Mouse (Mus musculus) G1E-ER4 (cell line): ENCODE results near the gene Gm32742. TPM values are rescaled to one million over a fixed set of nuclear protein-coding genes. Genes with fewer than 3 reads are reported as not detected.

Experiments
- GATA1 ChIP-seq: IDR thresholded peaks from one replicate; pipeline ENCODE4 v1.8.0; 2012; ENCODE audit warnings: low read length, inconsistent platforms
- polyA plus RNA-seq: library from polyadenylated mRNA; stranded (reverse); fragments of >175 nt; gene quantifications from 2 replicates; pipeline ENCODE4 v1.2.3, GENCODE M21; 2012

The Gm32742 gene
- polyA plus RNA-seq, 1 experiment: 0.01 TPM

GRCm38 (mm10) chr9:51103808-51104514, 61.4 kb downstream of the Gm32742 start:
- no peak for TF ChIP-seq GATA1

- TF ChIP-seq GATA1: no peak
Measured at GRCm38 (mm10) chr9:51102963-51103807, 62.1 kb downstream of the Gm32742 start.

- no peak for TF ChIP-seq GATA1
Measured at GRCm38 (mm10) chr9:51101756-51102425, 63.4 kb downstream of the Gm32742 start, which contains the start of gene 4833427G06Rik. Gene 4833427G06Rik (minus strand): TSS chr9:51102078.

GRCm38 (mm10) chr9:51096306-51096705, 69.0 kb downstream of the Gm32742 start:
- TF ChIP-seq GATA1: no peak

GRCm38 (mm10) chr9:51093697-51094096, 71.6 kb downstream of the Gm32742 start:
- TF ChIP-seq GATA1: peak; percentile 83

GRCm38 (mm10) chr9:51081614-51082013, 83.7 kb downstream of the Gm32742 start:
- TF ChIP-seq GATA1: no peak

Other genes starting within 250 kb of the Gm32742 start
- gene Sik2, start 156.4 kb downstream of the Gm32742 start, polyA plus RNA-seq: 20.1 and 27.1 TPM in 2 replicates
- gene Btg4, start 104.6 kb downstream of the Gm32742 start, polyA plus RNA-seq: not detected in 2 replicates
- gene Layn, start 88.4 kb downstream of the Gm32742 start, polyA plus RNA-seq: 8.1 and 8.2 TPM in 2 replicates
- gene 4833427G06Rik, start 63.4 kb downstream of the Gm32742 start, polyA plus RNA-seq: 0.13 and 0.18 TPM in 2 replicates
- not detected in 2 replicates for gene Pou2af1, start 48.2 kb upstream of the Gm32742 start, polyA plus RNA-seq
- gene Colca2, start 113.1 kb upstream of the Gm32742 start, polyA plus RNA-seq: not detected in 2 replicates
- gene 1810046K07Rik, start 163.4 kb upstream of the Gm32742 start, polyA plus RNA-seq: not detected in 2 replicates